In genomic region chr10:78452641-78453040, GRCm38 (mm10) we compare ENCODE assay signal across 14 mouse cellular contexts. TPM values are rescaled to one million over a fixed set of nuclear protein-coding genes. Genes with fewer than 3 reads are reported as not detected.
A peak's percentile ranks its signal among the peaks of the same experiment; 100 is the strongest.
DNase-seq lines count a peak whose midpoint lies in the region; ATAC-seq lines count a peak whose summit lies in the region.
"Had no signal": no experiment of that assay in that cellular context is flagged by ENCODE, and none has a peak within 500 bp of the region (broad histone marks: within the 10 kb centered on the region; RNA-seq: fewer than 3 reads in every experiment).

No protein-coding gene starts in this region.

- 0 out of 2 replicates have a peak overlapping the region, but pooled peaks have one; percentile 36 for H3K27ac ChIP-seq in midbrain, embryonic 16.5 days (ENCODE audit: low read length)
- H3K27ac ChIP-seq: heart, embryonic 13.5 days; limb, embryonic 15.5 days had no signal

- ATAC-seq in midbrain, embryonic 16.5 days, result no peak
- no peak for ATAC-seq in megakaryocyte, adult 5-6 weeks (ENCODE audit: poor library complexity, severe bottlenecking)
- ATAC-seq: Patski had no signal

- no peaks in the 10 kb centered on the region for H3K27me3 ChIP-seq in midbrain, embryonic 16.5 days (ENCODE audit: control insufficient read depth, insufficient read depth, low read depth, low read length)
- H3K27me3 ChIP-seq: heart, embryonic 13.5 days; limb, embryonic 15.5 days; Patski had no signal

- 13% methylated on average over 4 of the region's 4 CpGs for WGBS in midbrain, embryonic 16.5 days

- DNase-seq in heart, adult 11 months, result peak; percentile 93
- no peak for DNase-seq in heart, adult 18-20 months
- peak; percentile 58 for DNase-seq in adrenal gland, postnatal 10 days
- peak; percentile 62 for DNase-seq in brain, adult 2 months (ENCODE audit: low read depth, low spot score)
- no peak for DNase-seq in left cerebral cortex, adult 8-10 months (ENCODE audit: low spot score in 2 of 2)
- DNase-seq: cerebellum, postnatal 36 days; kidney, postnatal 10 days; layer of hippocampus, postnatal 36 days; right cerebral cortex, postnatal 14 days had no signal

- no peak overlapping the region for H3K9ac ChIP-seq in midbrain, embryonic 16.5 days (ENCODE audit: low read depth, low read length)
- H3K9ac ChIP-seq: heart, embryonic 13.5 days; limb, embryonic 15.5 days had no signal

- H3K4me1 ChIP-seq in midbrain, embryonic 16.5 days (ENCODE audit: control insufficient read depth, insufficient read depth, low read length), result peaks cover 9% of the 10 kb centered on the region

- H3K4me3 ChIP-seq in midbrain, embryonic 16.5 days (ENCODE audit: low read depth, low read length), result no peak overlapping the region
- H3K4me3 ChIP-seq: heart, embryonic 13.5 days; limb, embryonic 15.5 days had no signal

- H3K4me2 ChIP-seq in midbrain, embryonic 16.5 days (ENCODE audit: low read length), result no peak overlapping the region
- H3K4me2 ChIP-seq: heart, embryonic 13.5 days; limb, embryonic 15.5 days had no signal

- no peaks in the 10 kb centered on the region for H3K9me3 ChIP-seq in midbrain, embryonic 16.5 days (replicated peaks; ENCODE audit: control insufficient read depth, low read length, poor library complexity, severe bottlenecking)
- H3K9me3 ChIP-seq: heart, embryonic 13.5 days; limb, embryonic 15.5 days had no signal

- H3K36me3 ChIP-seq in midbrain, embryonic 16.5 days (ENCODE audit: control insufficient read depth, insufficient read depth, low read length), result peaks cover 12% of the 10 kb centered on the region; the same call in 1 of the 2 replicates

RNA-seq across cellular contexts. Expression of gene Pdxk, which starts 12.1 kb away (rescaled TPM):
- total RNA-seq in heart, adult 18-20 months (2021), result 10 to 100 TPM; 11.5 to 12.0 TPM
- 10 to 100 TPM; 26.7 to 27.5 TPM for total RNA-seq in adrenal gland, postnatal 10 days (2021)
- polyA plus RNA-seq in midbrain, embryonic 16.5 days (2015; fragmentation: Nextera tagmentation; extraction: Ambion mirVana), result 47.4 and 58.8 TPM in 2 replicates
- total RNA-seq in megakaryocyte, adult 5-6 weeks (2015), result 21.7 and 23.0 TPM in 2 replicates
- total RNA-seq in megakaryocyte, adult 5-6 weeks (2017), result 16.5 and 19.6 TPM in 2 replicates
- total RNA-seq in left cerebral cortex, adult 8-10 months (2022), result 100 to 1,000 TPM; 131 to 143 (median 137) TPM

RNA-seq across cellular contexts. Expression of gene Cstb, which starts 27.2 kb away (rescaled TPM):
- total RNA-seq in heart, adult 18-20 months (2021), result 10 to 100 TPM; 25.5 to 33.5 TPM
- total RNA-seq in adrenal gland, postnatal 10 days (2021), result 100 to 1,000 TPM; 130 to 150 TPM
- polyA plus RNA-seq in midbrain, embryonic 16.5 days (2015; fragmentation: Nextera tagmentation; extraction: Ambion mirVana), result 90.7 and 94.6 TPM in 2 replicates
- total RNA-seq in megakaryocyte, adult 5-6 weeks (2015), result 122 and 148 TPM in 2 replicates
- total RNA-seq in megakaryocyte, adult 5-6 weeks (2017), result 119 and 125 TPM in 2 replicates
- 10 to 100 TPM; 36.8 to 51.7 (median 40.6) TPM for total RNA-seq in left cerebral cortex, adult 8-10 months (2022)

RNA-seq across cellular contexts. Expression of gene Rrp1, which starts 39.8 kb away (rescaled TPM):
- total RNA-seq in heart, adult 18-20 months (2021), result 10 to 100 TPM; 90.5 to 94.6 TPM
- 100 to 1,000 TPM; 186 to 194 TPM for total RNA-seq in adrenal gland, postnatal 10 days (2021)
- 406 and 431 TPM in 2 replicates for polyA plus RNA-seq in midbrain, embryonic 16.5 days (2015; fragmentation: Nextera tagmentation; extraction: Ambion mirVana)
- total RNA-seq in megakaryocyte, adult 5-6 weeks (2015), result 32.9 and 38.3 TPM in 2 replicates
- 173 and 213 TPM in 2 replicates for total RNA-seq in megakaryocyte, adult 5-6 weeks (2017)
- total RNA-seq in left cerebral cortex, adult 8-10 months (2022), result 100 to 1,000 TPM; 348 to 374 (median 360) TPM

Comparison
In these comparisons a context has a peak if more than half of its experiments do, and no peak if none do; other contexts are left out.
1. DNase-seq: peak in heart, adult 11 months (single experiment), adrenal gland, postnatal 10 days (single experiment) and brain, adult 2 months (single experiment); none in heart, adult 18-20 months (0 of 2) and left cerebral cortex, adult 8-10 months (0 of 2).
2. RNA of gene Pdxk, which starts 12.1 kb away (total RNA-seq): 131 to 143 TPM in left cerebral cortex, adult 8-10 months; 26.7 to 27.5 TPM in adrenal gland, postnatal 10 days, 16.5 to 23.0 TPM in megakaryocyte, adult 5-6 weeks and 11.5 to 12.0 TPM in heart, adult 18-20 months; every median in the first group is over 4 times any median in the second.